Mouse (Mus musculus): ENCODE results near the gene Akr1b8.
"Not testable (repeated sequence)": the region's sequence is repeated elsewhere in the genome, so short reads cannot be mapped to it uniquely, and the experiment has no call there.

Akr1b8 gene

GRCm38 (mm10) chr6:34400696-34401095 lies 46.8 kb downstream of the Akr1b8 start:
- DNase-seq (ENCODE audit: low spot score), result no peak

GRCm38 (mm10) chr6:34406746-34407145 lies 52.8 kb downstream of the Akr1b8 start:
- no peak for DNase-seq (ENCODE audit: low spot score)

- no peak for DNase-seq (ENCODE audit: low spot score)
These were observed 53.5 kb downstream of the Akr1b8 start for GRCm38 (mm10) chr6:34407403-34407802.

GRCm38 (mm10) chr6:34412023-34412422 lies 58.1 kb downstream of the Akr1b8 start, which contains the start of gene Akr1b7:
Gene Akr1b7, plus strand, starts transcription at chr6:34412334.
- peak; percentile 27 for DNase-seq (ENCODE audit: low spot score)

- DNase-seq (ENCODE audit: low spot score), result peak; percentile 34
These were observed 58.8 kb downstream of the Akr1b8 start for GRCm38 (mm10) chr6:34412688-34413087.

GRCm38 (mm10) chr6:34413386-34413785 lies 59.5 kb downstream of the Akr1b8 start:
- DNase-seq (ENCODE audit: low spot score), result not testable (repeated sequence)

GRCm38 (mm10) chr6:34416521-34416920 lies 62.6 kb downstream of the Akr1b8 start:
- no peak for DNase-seq (ENCODE audit: low spot score)
